Mouse (Mus musculus) left cerebral cortex, postnatal 25 days (tissue): ENCODE measurements around the gene Mb21d2. TPM values are rescaled to one million over a fixed set of nuclear protein-coding genes. Genes with fewer than 3 reads are reported as not detected.
A peak's percentile ranks its signal among the peaks of the same experiment; 100 is the strongest.

Experiments used
- DNase-seq, 2 experiments: peaks; one replicate each; pipeline ENCODE4 v3.0.0; 2022; ENCODE audit warnings: low spot score in 2 of 2, mixed read lengths in 1 of 2
- intact Hi-C: fragments of 180-260 bp; cut with DNase I; formaldehyde crosslinking; loops from one replicate; pipeline ENCODE4 v1.15.1; 2025
- total RNA-seq, 2 experiments: library from RNA; stranded (reverse); gene quantifications; 2 replicates each; pipeline ENCODE4 v1.2.3; 2021

Gene Mb21d2
- total RNA-seq, result 10 to 100 TPM; 41.5 to 50.0 TPM

GRCm38 (mm10) chr16:28928815-28929685 lies at the start of gene Mb21d2:
Gene Mb21d2 (minus strand): TSS chr16:28929673.
- intact Hi-C loops, result loop anchor here (2.0 to 5.0 kb wide), 3 partner anchors 87 to 633 kb away; no protein-coding TSS in a partner anchor
- DNase-seq, result peak; percentile 65 to 66

- intact Hi-C loops, result no loop called here
- no peak for DNase-seq
Observed at GRCm38 (mm10) chr16:28966236-28966635, 36.8 kb upstream of the Mb21d2 start.

DNA sequence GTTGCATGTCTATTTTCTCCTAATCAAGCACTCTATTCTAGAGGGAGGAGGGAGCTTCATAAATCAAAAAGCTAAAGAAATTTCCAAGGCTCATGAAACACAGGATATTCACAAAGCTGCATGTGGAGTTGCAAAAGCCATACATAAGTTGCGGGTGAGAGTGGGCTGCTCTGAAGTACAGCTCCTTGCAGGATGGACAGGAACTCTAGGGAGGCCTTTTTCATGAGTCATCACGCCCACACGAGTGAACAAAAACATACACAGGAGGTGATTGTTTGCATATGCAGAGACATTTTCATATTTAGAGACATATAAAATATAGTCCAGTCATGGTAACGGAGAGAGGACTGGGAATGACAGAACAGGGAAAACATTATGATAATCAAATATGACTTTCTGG lies 34.6 kb upstream of the Mb21d2 start:
- peak in 1 of 2 experiments; percentile 40 for DNase-seq
- intact Hi-C loops, result no loop called here

DNA sequence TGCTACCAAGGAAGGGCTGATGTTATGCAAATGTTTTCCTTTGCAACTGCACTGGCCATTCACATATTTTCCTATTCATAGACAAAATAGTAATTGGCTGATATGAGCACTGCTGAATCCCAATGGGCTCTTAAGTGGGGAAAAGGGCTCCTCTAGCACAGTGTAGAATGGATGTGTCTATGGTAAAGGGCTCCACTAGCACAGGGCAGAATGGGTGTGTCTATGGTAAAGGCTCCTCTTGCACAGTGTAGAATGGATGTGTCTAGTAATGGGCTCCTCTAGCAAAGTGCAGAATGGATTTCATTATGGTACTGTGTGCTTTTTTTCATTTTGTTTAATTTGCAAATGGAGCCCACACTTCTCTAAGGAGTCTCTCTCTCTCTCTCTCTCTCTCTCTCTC lies 33.5 kb upstream of the Mb21d2 start:
- intact Hi-C loops, result no loop called here
- no peak for DNase-seq

GRCm38 (mm10) chr16:28949810-28950209 lies 20.3 kb upstream of the Mb21d2 start:
- no peak for DNase-seq
- intact Hi-C loops, result no loop called here

DNA sequence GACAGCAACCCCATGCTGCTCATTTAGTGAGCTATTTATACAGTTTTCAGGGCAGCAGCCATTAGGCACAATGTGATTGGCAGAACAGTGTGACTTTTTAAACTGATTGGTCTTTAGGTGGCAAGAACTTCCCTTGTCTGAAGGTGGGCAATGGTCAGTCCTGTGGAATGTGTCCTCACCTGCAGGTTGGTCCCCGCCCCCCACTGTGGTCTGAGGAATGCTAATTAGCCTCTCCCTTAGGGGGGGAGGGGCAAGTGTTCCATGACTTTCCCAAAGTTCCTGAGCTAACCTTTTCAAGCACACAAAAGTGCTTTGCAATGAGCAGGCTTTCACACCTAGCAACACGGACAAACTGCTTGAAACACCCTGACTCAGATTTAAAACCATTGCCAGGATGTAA lies 13.8 kb upstream of the Mb21d2 start:
- no peak for DNase-seq
- intact Hi-C loops, result no loop called here

GRCm38 (mm10) chr16:28936181-28936792 lies 6.8 kb upstream of the Mb21d2 start:
- intact Hi-C loops, result no loop called here

DNA sequence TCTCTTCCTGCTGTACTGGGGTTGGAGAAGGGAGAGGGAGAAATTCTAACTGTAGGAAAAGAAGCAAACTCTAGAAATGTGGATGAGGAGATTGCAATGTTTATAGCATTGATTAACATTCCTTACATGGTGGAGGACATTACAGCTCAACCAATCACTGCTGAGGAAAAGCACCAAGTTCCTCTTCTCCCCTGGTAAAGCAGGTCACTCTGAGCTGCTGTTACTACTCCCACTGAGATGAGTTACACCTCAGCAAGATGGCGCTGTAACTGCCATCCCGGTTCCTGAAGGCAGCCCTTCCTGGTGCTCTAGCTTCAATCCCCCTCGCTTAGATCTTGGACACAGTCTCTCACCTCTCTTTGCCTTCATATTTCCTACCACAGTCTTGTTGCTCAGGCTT lies 6.2 kb upstream of the Mb21d2 start:
- intact Hi-C loops, result no loop called here
- DNase-seq, result no peak

More at GRCm38 (mm10) chr16:28936181-28936792, 6.8 kb upstream of the Mb21d2 start:
- no peak for DNase-seq

DNA sequence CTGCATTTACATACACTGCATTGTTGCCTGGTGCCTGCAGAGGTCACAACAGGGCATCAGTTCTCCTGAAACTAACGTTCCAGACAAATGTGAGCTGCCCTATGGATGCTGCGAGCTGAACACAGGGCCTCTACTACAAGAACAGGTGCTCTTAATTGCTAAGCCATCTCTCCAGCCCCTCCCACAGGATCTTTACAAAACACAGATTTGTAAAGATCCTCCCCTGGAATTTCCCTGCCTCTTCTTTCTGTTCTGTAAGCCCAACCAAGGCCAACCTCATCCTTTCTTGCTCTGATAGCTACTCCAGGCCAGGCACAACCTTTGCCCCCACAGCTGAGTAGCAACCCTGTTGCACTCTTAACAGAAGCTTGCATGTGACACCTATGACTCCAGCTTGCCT lies 1.7 kb upstream of the Mb21d2 start:
- intact Hi-C loops, result loop anchor here (5.0 kb wide), 1 partner anchor 276 kb away; the partner anchor contains the start of gene Hrasls
- DNase-seq, result no peak

DNA sequence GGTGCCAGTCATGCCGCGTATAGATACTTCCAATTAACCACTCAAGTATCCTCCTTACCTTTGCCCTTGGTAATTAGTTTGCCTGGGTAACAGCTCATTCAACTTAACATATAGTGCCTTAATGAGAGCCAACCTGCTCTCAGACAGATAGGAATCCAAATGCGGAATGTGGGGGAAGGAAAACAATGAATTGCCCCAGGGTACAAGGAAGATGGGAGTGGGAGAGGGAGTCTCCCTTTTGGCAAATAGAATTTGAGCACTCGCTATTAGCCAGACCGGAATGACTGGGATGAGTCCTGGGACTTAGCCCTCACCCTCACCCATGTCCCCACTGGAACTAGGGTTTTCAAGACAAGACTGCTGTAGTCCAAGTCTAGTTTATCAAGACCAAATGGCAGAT lies 953 bp upstream of the Mb21d2 start:
- intact Hi-C loops, result loop anchor here (5.0 kb wide), 1 partner anchor 277 kb away; the partner anchor contains the start of gene Hrasls
- DNase-seq, result no peak

GRCm38 (mm10) chr16:28929686-28930291 lies 316 bp upstream of the Mb21d2 start:
- intact Hi-C loops, result loop anchor here (2.0 to 5.0 kb wide), 4 partner anchors 87 to 633 kb away; partner anchors contain the start of gene Hrasls
- DNase-seq, result peak in 1 of 2 experiments; percentile 65

DNA sequence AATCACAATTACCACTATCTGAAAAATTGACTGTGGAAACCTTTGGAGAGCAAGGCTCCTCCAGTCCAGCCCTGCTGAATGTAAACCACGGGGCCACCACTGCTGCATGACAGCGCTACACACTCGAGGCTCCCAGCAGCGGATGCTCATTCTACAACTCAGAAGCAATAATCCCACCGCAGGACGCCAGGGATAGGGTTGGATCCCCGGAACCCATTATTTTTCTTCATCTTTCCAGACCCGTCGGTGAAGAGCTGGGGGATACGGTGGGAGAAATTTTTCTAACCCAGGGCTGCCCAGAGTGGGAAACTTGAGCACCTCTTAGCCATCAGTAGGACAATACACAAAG lies 1.0 kb downstream of the Mb21d2 start:
- intact Hi-C loops, result loop anchor here (2.0 to 5.0 kb wide), 3 partner anchors 86 to 634 kb away; no protein-coding TSS in a partner anchor

GRCm38 (mm10) chr16:28927381-28927780 lies 2.1 kb downstream of the Mb21d2 start:
- intact Hi-C loops, result loop anchor here (5.0 kb wide), 2 partner anchors 85 to 635 kb away; no protein-coding TSS in a partner anchor
- DNase-seq, result no peak

More for the DNA sequence above, 1.0 kb downstream of the Mb21d2 start:
- DNase-seq, result peak; percentile 55 to 59

GRCm38 (mm10) chr16:28919320-28919885 lies 10.1 kb downstream of the Mb21d2 start:
- intact Hi-C loops, result no loop called here
- no peak for DNase-seq

DNA sequence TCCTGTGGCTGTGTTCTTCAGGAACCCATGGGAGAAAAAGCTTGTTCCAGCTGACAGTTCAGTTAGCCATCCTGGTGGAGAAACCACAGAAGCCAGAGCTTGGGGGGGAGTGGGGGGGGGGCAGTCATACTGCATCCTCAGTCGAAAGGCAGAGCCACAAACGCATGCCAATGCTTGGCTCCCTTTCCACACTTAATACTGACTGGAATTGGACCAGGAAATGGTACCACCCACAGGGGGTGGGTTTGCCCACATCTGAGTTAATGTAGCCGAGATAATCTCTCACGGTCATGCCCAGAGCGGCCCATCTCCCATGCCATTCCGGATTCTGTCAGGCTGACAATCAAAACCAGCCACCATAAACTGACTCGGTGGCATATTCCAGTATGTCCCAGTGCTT lies 14.1 kb downstream of the Mb21d2 start:
- intact Hi-C loops, result no loop called here
- DNase-seq, result no peak

DNA sequence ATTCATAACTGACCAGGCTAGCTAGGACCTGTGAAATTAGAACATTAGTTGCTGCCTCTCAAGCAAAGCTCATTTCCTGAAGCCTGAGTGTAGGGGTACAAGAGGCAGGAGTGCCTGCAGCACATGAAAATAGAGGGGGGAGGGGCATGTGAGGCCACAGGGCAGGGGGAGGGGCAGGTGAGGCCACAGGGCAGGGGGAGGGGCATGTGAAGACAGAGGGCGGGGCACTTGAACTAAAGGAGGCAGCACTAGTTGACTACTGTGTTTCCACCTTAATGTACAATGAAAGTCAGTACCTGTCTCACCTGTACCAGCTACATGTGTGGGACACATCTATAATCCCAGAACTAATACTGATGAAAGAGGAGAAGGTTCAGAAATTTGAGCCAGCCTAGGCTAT lies 14.8 kb downstream of the Mb21d2 start:
- no peak for DNase-seq
- intact Hi-C loops, result no loop called here

- DNase-seq, result no peak
- intact Hi-C loops, result no loop called here
Observed at GRCm38 (mm10) chr16:28911414-28912050, 17.9 kb downstream of the Mb21d2 start.

GRCm38 (mm10) chr16:28906370-28907275 lies 22.9 kb downstream of the Mb21d2 start:
- no peak for DNase-seq
- intact Hi-C loops, result no loop called here
